Mouse (Mus musculus) kidney, embryonic 15.5 days (tissue): Measurements from ENCODE around the gene Dnaja3. TPM values are rescaled to one million over a fixed set of nuclear protein-coding genes. Genes with fewer than 3 reads are reported as not detected.

Experiments
- ATAC-seq: fragments of 200-750 bp; cut with Nextera tagmentation; replicated peaks from 2 replicates; pipeline ENCODE4 v1.8.0; 2017; ENCODE audit warnings: moderate TSS enrichment; ENCODE audit not compliant: low FRiP score
- H3K27ac ChIP-seq: fragments of 300-500 bp; sonication (generic); 2 replicates; pipeline ENCODE4 v1.5.1; 2015; ENCODE audit warnings: mild to moderate bottlenecking, inconsistent platforms
- H3K27me3 ChIP-seq: fragments of 300-500 bp; sonication (generic); 2 replicates; pipeline ENCODE4 v1.6.1; 2015; ENCODE audit warnings: inconsistent platforms
- H3K36me3 ChIP-seq: fragments of 300-500 bp; sonication (generic); 2 replicates; pipeline ENCODE4 v1.6.1; 2015; ENCODE audit warnings: inconsistent platforms
- H3K4me1 ChIP-seq: fragments of 300-500 bp; sonication (generic); 2 replicates; pipeline ENCODE4 v1.6.1; 2015; ENCODE audit warnings: inconsistent platforms
- H3K4me2 ChIP-seq: fragments of 300-500 bp; sonication (generic); 2 replicates; pipeline ENCODE4 v1.6.1; 2015; ENCODE audit warnings: moderate library complexity, mild to moderate bottlenecking, inconsistent platforms
- H3K4me3 ChIP-seq: fragments of 300-500 bp; sonication (generic); replicated peaks from 2 replicates; pipeline ENCODE4 v1.5.1; 2015; ENCODE audit warnings: mild to moderate bottlenecking, inconsistent platforms
- H3K9ac ChIP-seq: fragments of 300-500 bp; sonication (generic); 2 replicates; pipeline ENCODE4 v1.6.1; 2015; ENCODE audit warnings: mild to moderate bottlenecking, inconsistent platforms
- H3K9me3 ChIP-seq: fragments of 300-500 bp; sonication (generic); replicated peaks from 2 replicates; pipeline ENCODE4 v1.6.1; 2016; ENCODE audit warnings: inconsistent platforms
- WGBS: fragments of 180-500 bp; shearing (Covaris S2); methylation state at CpG from one replicate; pipeline ENCODE4 v1.1.7; 2015; ENCODE audit warnings: mixed read lengths; 5-methylcytosine and 5-hydroxymethylcytosine counted together
- polyA plus RNA-seq: library from polyadenylated mRNA; unstranded; fragments of >200 nt; fragmentation: Nextera tagmentation; extraction: Ambion mirVana; gene quantifications from 2 replicates; pipeline ENCODE4 v1.2.1, GENCODE M21; 2015

Dnaja3 gene
- polyA plus RNA-seq, 1 experiment from 2014 or later, result 77.7 TPM

- ATAC-seq, result peak; percentile 28; the same call in 1 of the 2 replicates
- 0 out of 2 replicates have a peak overlapping the region, but pooled peaks have one; percentile 6 for H3K4me2 ChIP-seq
- no peak overlapping the region for H3K4me3 ChIP-seq
- no peaks in the 10 kb centered on the region for H3K9me3 ChIP-seq
- peak overlapping the region; percentile 93 for H3K27ac ChIP-seq
- peaks cover 56% of the 10 kb centered on the region for H3K4me1 ChIP-seq
- WGBS, result 63% methylated on average over 19 of the region's 19 CpGs
- no peak overlapping the region for H3K9ac ChIP-seq
- H3K27me3 ChIP-seq, result no peaks in the 10 kb centered on the region
- H3K36me3 ChIP-seq, result peaks cover 49% of the 10 kb centered on the region
Measured at GRCm38 (mm10) chr16:4608532-4609059, 31.2 kb upstream of the Dnaja3 start.

GRCm38 (mm10) chr16:4611193-4611592 lies 28.6 kb upstream of the Dnaja3 start:
- Histone ChIP-seq H3K36me3 (peaks cover 75% of the 10 kb centered on the region), H3K9ac (no peak overlapping the region), H3K4me2 (no peak overlapping the region), H3K27me3 (no peaks in the 10 kb centered on the region), H3K4me1 (peaks cover 33% of the 10 kb centered on the region), H3K4me3 (no peak overlapping the region), H3K27ac (no peak overlapping the region), H3K9me3 (no peaks in the 10 kb centered on the region)
- no peak for ATAC-seq
- 89% methylated on average over 5 of the region's 5 CpGs for WGBS

- Histone ChIP-seq H3K27ac (no peak overlapping the region), H3K9ac (no peak overlapping the region), H3K36me3 (peaks cover 80% of the 10 kb centered on the region), H3K4me1 (peaks cover 28% of the 10 kb centered on the region), H3K9me3 (no peaks in the 10 kb centered on the region), H3K4me3 (no peak overlapping the region), H3K27me3 (no peaks in the 10 kb centered on the region), H3K4me2 (no peak overlapping the region)
- WGBS, result 93% methylated on average over 7 of the region's 7 CpGs
- no peak for ATAC-seq
Measured at GRCm38 (mm10) chr16:4611676-4612075, 28.1 kb upstream of the Dnaja3 start.

- peak; percentile 26; the same call in 1 of the 2 replicates for ATAC-seq
- Histone ChIP-seq H3K4me3 (no peak overlapping the region), H3K9ac (no peak overlapping the region), H3K36me3 (peaks cover 98% of the 10 kb centered on the region), H3K27ac (no peak overlapping the region), H3K9me3 (no peaks in the 10 kb centered on the region), H3K27me3 (no peaks in the 10 kb centered on the region), H3K4me1 (peaks cover 7% of the 10 kb centered on the region), H3K4me2 (no peak overlapping the region)
- WGBS, result 90% methylated on average over 9 of the region's 9 CpGs
Measured at GRCm38 (mm10) chr16:4613736-4614135, 26.1 kb upstream of the Dnaja3 start.

GRCm38 (mm10) chr16:4614639-4615038 lies 25.1 kb upstream of the Dnaja3 start:
- 0 out of 2 replicates have a peak, but pooled peaks cover 5% of the 10 kb centered on the region for H3K4me1 ChIP-seq
- H3K36me3 ChIP-seq, result peaks cover 97% of the 10 kb centered on the region
- WGBS, result 87% methylated on average over 3 of the region's 3 CpGs

GRCm38 (mm10) chr16:4615297-4615696 lies 24.5 kb upstream of the Dnaja3 start:
- no peaks in the 10 kb centered on the region for H3K9me3 ChIP-seq

More at GRCm38 (mm10) chr16:4614639-4615038, 25.1 kb upstream of the Dnaja3 start:
- H3K4me2 ChIP-seq, result no peak overlapping the region
- ATAC-seq, result 0 out of 2 replicates have a peak, but pooled peaks have one; percentile 27
- H3K4me3 ChIP-seq, result no peak overlapping the region
- no peaks in the 10 kb centered on the region for H3K27me3 ChIP-seq
- no peaks in the 10 kb centered on the region for H3K9me3 ChIP-seq
- no peak overlapping the region for H3K9ac ChIP-seq
- H3K27ac ChIP-seq, result 0 out of 2 replicates have a peak overlapping the region, but pooled peaks have one; percentile 45

GRCm38 (mm10) chr16:4616829-4617228 lies 23.0 kb upstream of the Dnaja3 start:
- WGBS, result 74% methylated on average over 4 of the region's 4 CpGs
- Histone ChIP-seq H3K36me3 (peaks cover 75% of the 10 kb centered on the region), H3K9ac (no peak overlapping the region), H3K9me3 (no peaks in the 10 kb centered on the region), H3K4me1 (0 out of 2 replicates have a peak, but pooled peaks cover 3% of the 10 kb centered on the region), H3K4me2 (no peak overlapping the region), H3K4me3 (no peak overlapping the region), H3K27ac (no peak overlapping the region), H3K27me3 (no peaks in the 10 kb centered on the region)
- no peak for ATAC-seq

More at GRCm38 (mm10) chr16:4615297-4615696, 24.5 kb upstream of the Dnaja3 start:
- Histone ChIP-seq H3K9ac (no peak overlapping the region), H3K36me3 (peaks cover 91% of the 10 kb centered on the region), H3K4me3 (no peak overlapping the region), H3K27me3 (no peaks in the 10 kb centered on the region), H3K4me1 (0 out of 2 replicates have a peak, but pooled peaks cover 3% of the 10 kb centered on the region), H3K27ac (peak overlapping the region; percentile 5; the same call in 1 of the 2 replicates), H3K4me2 (no peak overlapping the region)
- WGBS, result 88% methylated on average over 1 of the region's 1 CpGs
- no peak for ATAC-seq

GRCm38 (mm10) chr16:4624074-4624473 lies 15.7 kb upstream of the Dnaja3 start:
- no peak for ATAC-seq
- Histone ChIP-seq H3K9me3 (no peaks in the 10 kb centered on the region), H3K4me2 (peak overlapping the region; percentile 75), H3K4me3 (peak overlapping the region; percentile 68), H3K9ac (peak overlapping the region; percentile 74), H3K4me1 (peaks cover 35% of the 10 kb centered on the region), H3K36me3 (peaks cover 13% of the 10 kb centered on the region), H3K27ac (peak overlapping the region; percentile 93), H3K27me3 (no peaks in the 10 kb centered on the region)
- WGBS, result 19% methylated on average over 9 of the region's 9 CpGs

GRCm38 (mm10) chr16:4624481-4625110 lies 15.2 kb upstream of the Dnaja3 start, which contains the start of gene Pam16:
Pam16 (minus strand) TSS chr16:4624988.
- Histone ChIP-seq H3K27ac (peak within 1 kb of the TSS; percentile 93), H3K9me3 (no peaks in the 10 kb centered on the region), H3K4me1 (peaks cover 35% of the 10 kb centered on the region), H3K9ac (peak within 1 kb of the TSS; percentile 74), H3K27me3 (no peaks in the 10 kb centered on the region), H3K4me2 (peak within 1 kb of the TSS; percentile 75), H3K36me3 (peaks cover 10% of the 10 kb centered on the region), H3K4me3 (peak within 1 kb of the TSS; percentile 68)
- WGBS, result under 1% methylated on average over 56 of the region's 56 CpGs
- peak; percentile 92 for ATAC-seq

GRCm38 (mm10) chr16:4627105-4627504 lies 12.7 kb upstream of the Dnaja3 start:
- Histone ChIP-seq H3K9ac (no peak overlapping the region), H3K4me2 (no peak overlapping the region), H3K36me3 (peaks cover 14% of the 10 kb centered on the region)

GRCm38 (mm10) chr16:4628898-4629419 lies 10.8 kb upstream of the Dnaja3 start:
- H3K4me3 ChIP-seq, result no peak overlapping the region
- H3K9me3 ChIP-seq, result no peaks in the 10 kb centered on the region
- H3K36me3 ChIP-seq, result peaks cover 27% of the 10 kb centered on the region
- no peaks in the 10 kb centered on the region for H3K27me3 ChIP-seq
- 96% methylated on average over 9 of the region's 9 CpGs for WGBS
- no peak for ATAC-seq
- H3K27ac ChIP-seq, result no peak overlapping the region
- peaks cover 24% of the 10 kb centered on the region for H3K4me1 ChIP-seq
- no peak overlapping the region for H3K4me2 ChIP-seq
- H3K9ac ChIP-seq, result no peak overlapping the region

More at GRCm38 (mm10) chr16:4627105-4627504, 12.7 kb upstream of the Dnaja3 start:
- WGBS, result 64% methylated on average over 6 of the region's 6 CpGs
- Histone ChIP-seq H3K4me3 (no peak overlapping the region), H3K27me3 (no peaks in the 10 kb centered on the region), H3K27ac (peak overlapping the region; percentile 70), H3K9me3 (no peaks in the 10 kb centered on the region), H3K4me1 (peaks cover 38% of the 10 kb centered on the region)
- ATAC-seq, result 0 out of 2 replicates have a peak, but pooled peaks have one; percentile 3

- H3K9me3 ChIP-seq, result no peaks in the 10 kb centered on the region
- no peak overlapping the region for H3K4me3 ChIP-seq
- H3K4me1 ChIP-seq, result peaks cover 20% of the 10 kb centered on the region
- no peak overlapping the region for H3K9ac ChIP-seq
- H3K27me3 ChIP-seq, result no peaks in the 10 kb centered on the region
- 26% methylated on average over 6 of the region's 6 CpGs for WGBS
- no peak overlapping the region for H3K27ac ChIP-seq
- H3K4me2 ChIP-seq, result no peak overlapping the region
- 0 out of 2 replicates have a peak, but pooled peaks have one; percentile 35 for ATAC-seq
- H3K36me3 ChIP-seq, result peaks cover 37% of the 10 kb centered on the region
Measured at GRCm38 (mm10) chr16:4629950-4630349, 9.8 kb upstream of the Dnaja3 start.
